Mouse (Mus musculus): ENCODE measurements around the gene Olfr1044. TPM values are rescaled to one million over a fixed set of nuclear protein-coding genes. Genes with fewer than 3 reads are reported as not detected.
"Not testable (repeated sequence)": the region's sequence is repeated elsewhere in the genome, so short reads cannot be mapped to it uniquely, and the experiment has no call there.

Olfr1044 gene
- polyA plus RNA-seq (2015; fragmentation: Nextera tagmentation; extraction: Ambion mirVana): not detected in 2 replicates

- H3K4me3 ChIP-seq (ENCODE audit: low read length): no peak within 1 kb of the TSS
- H3K27ac ChIP-seq (ENCODE audit: low read depth, low read length): no peak within 1 kb of the TSS
- no peaks in the 10 kb centered on the region for H3K27me3 ChIP-seq (replicated peaks; ENCODE audit: control insufficient read depth, insufficient read depth, low read length)
- H3K9me3 ChIP-seq (ENCODE audit: control insufficient read depth, low read length): no peaks in the 10 kb centered on the region
- H3K4me2 ChIP-seq (ENCODE audit: low read length): no peak within 1 kb of the TSS
- no peaks in the 10 kb centered on the region for H3K4me1 ChIP-seq (ENCODE audit: control insufficient read depth, insufficient read depth, low read depth, low read length)
- H3K9ac ChIP-seq (ENCODE audit: low read depth, low read length): no peak within 1 kb of the TSS
- ATAC-seq: no peak
- H3K36me3 ChIP-seq (ENCODE audit: control insufficient read depth, insufficient read depth, low read length): no peaks in the 10 kb centered on the region
Measured at GRCm38 (mm10) chr2:86177720-86178119, at the start of gene Olfr1044. Olfr1044 (minus strand) TSS chr2:86177820.

GRCm38 (mm10) chr2:86219214-86219613 is 41.6 kb upstream of the Olfr1044 start, which contains the start of gene Olfr1046:
Olfr1046 (minus strand) TSS chr2:86219314.
- Histone ChIP-seq H3K4me2 (ENCODE audit: low read length) (no peak within 1 kb of the TSS), H3K27ac (ENCODE audit: low read depth, low read length) (no peak within 1 kb of the TSS), H3K4me3 (ENCODE audit: low read length) (no peak within 1 kb of the TSS), H3K36me3 (ENCODE audit: control insufficient read depth, insufficient read depth, low read length) (no peaks in the 10 kb centered on the region), H3K4me1 (ENCODE audit: control insufficient read depth, insufficient read depth, low read depth, low read length) (no peaks in the 10 kb centered on the region), H3K27me3 (replicated peaks; ENCODE audit: control insufficient read depth, insufficient read depth, low read length) (no peaks in the 10 kb centered on the region), H3K9ac (ENCODE audit: low read depth, low read length) (no peak within 1 kb of the TSS), H3K9me3 (ENCODE audit: control insufficient read depth, low read length) (no peaks in the 10 kb centered on the region)
- 63% methylated on average over 2 of the region's 2 CpGs for WGBS
- no peak for ATAC-seq

- no peak within 1 kb of the TSS for H3K4me3 ChIP-seq (ENCODE audit: low read length)
- no peaks in the 10 kb centered on the region for H3K4me1 ChIP-seq (ENCODE audit: control insufficient read depth, insufficient read depth, low read depth, low read length)
- no peak within 1 kb of the TSS for H3K4me2 ChIP-seq (ENCODE audit: low read length)
- H3K36me3 ChIP-seq (ENCODE audit: control insufficient read depth, insufficient read depth, low read length): no peaks in the 10 kb centered on the region
- H3K27me3 ChIP-seq (replicated peaks; ENCODE audit: control insufficient read depth, insufficient read depth, low read length): no peaks in the 10 kb centered on the region
- no peak for ATAC-seq
- no peak within 1 kb of the TSS for H3K9ac ChIP-seq (ENCODE audit: low read depth, low read length)
- no peaks in the 10 kb centered on the region for H3K9me3 ChIP-seq (ENCODE audit: control insufficient read depth, low read length)
- H3K27ac ChIP-seq (ENCODE audit: low read depth, low read length): no peak within 1 kb of the TSS
Measured at GRCm38 (mm10) chr2:86202909-86203308, 25.3 kb upstream of the Olfr1044 start, which contains the start of gene Olfr1045. Olfr1045 (minus strand) TSS chr2:86203009.

GRCm38 (mm10) chr2:86195863-86196262 is 18.2 kb upstream of the Olfr1044 start:
- WGBS: 50% methylated on average over 1 of the region's 1 CpGs
- H3K27me3 ChIP-seq (replicated peaks; ENCODE audit: control insufficient read depth, insufficient read depth, low read length): no peaks in the 10 kb centered on the region
- no peak overlapping the region for H3K4me2 ChIP-seq (ENCODE audit: low read length)
- no peak overlapping the region for H3K4me3 ChIP-seq (ENCODE audit: low read length)
- H3K36me3 ChIP-seq (ENCODE audit: control insufficient read depth, insufficient read depth, low read length): no peaks in the 10 kb centered on the region
- no peaks in the 10 kb centered on the region for H3K9me3 ChIP-seq (ENCODE audit: control insufficient read depth, low read length)
- H3K9ac ChIP-seq (ENCODE audit: low read depth, low read length): no peak overlapping the region
- ATAC-seq: no peak
- no peaks in the 10 kb centered on the region for H3K4me1 ChIP-seq (ENCODE audit: control insufficient read depth, insufficient read depth, low read depth, low read length)
- H3K27ac ChIP-seq (ENCODE audit: low read depth, low read length): no peak overlapping the region

GRCm38 (mm10) chr2:86185583-86185982 is 8.0 kb upstream of the Olfr1044 start, which contains the start of gene Olfr52:
Olfr52 (minus strand) TSS chr2:86185683.
- ATAC-seq: no peak

GRCm38 (mm10) chr2:86179950-86180349 is 2.3 kb upstream of the Olfr1044 start:
- WGBS: 77% methylated on average over 3 of the region's 3 CpGs
- H3K27me3 ChIP-seq (replicated peaks; ENCODE audit: control insufficient read depth, insufficient read depth, low read length): no peaks in the 10 kb centered on the region
- no peaks in the 10 kb centered on the region for H3K9me3 ChIP-seq (ENCODE audit: control insufficient read depth, low read length)
- no peak overlapping the region for H3K4me2 ChIP-seq (ENCODE audit: low read length)
- H3K4me3 ChIP-seq (ENCODE audit: low read length): no peak overlapping the region
- H3K4me1 ChIP-seq (ENCODE audit: control insufficient read depth, insufficient read depth, low read depth, low read length): no peaks in the 10 kb centered on the region
- ATAC-seq: no peak
- no peak overlapping the region for H3K27ac ChIP-seq (ENCODE audit: low read depth, low read length)
- H3K36me3 ChIP-seq (ENCODE audit: control insufficient read depth, insufficient read depth, low read length): no peaks in the 10 kb centered on the region
- no peak overlapping the region for H3K9ac ChIP-seq (ENCODE audit: low read depth, low read length)

More at GRCm38 (mm10) chr2:86185583-86185982, 8.0 kb upstream of the Olfr1044 start, which contains the start of gene Olfr52:
- Histone ChIP-seq H3K9ac (ENCODE audit: low read depth, low read length) (no peak within 1 kb of the TSS), H3K27me3 (replicated peaks; ENCODE audit: control insufficient read depth, insufficient read depth, low read length) (no peaks in the 10 kb centered on the region), H3K4me2 (ENCODE audit: low read length) (no peak within 1 kb of the TSS), H3K36me3 (ENCODE audit: control insufficient read depth, insufficient read depth, low read length) (no peaks in the 10 kb centered on the region), H3K4me1 (ENCODE audit: control insufficient read depth, insufficient read depth, low read depth, low read length) (no peaks in the 10 kb centered on the region), H3K4me3 (ENCODE audit: low read length) (no peak within 1 kb of the TSS), H3K9me3 (ENCODE audit: control insufficient read depth, low read length) (no peaks in the 10 kb centered on the region), H3K27ac (ENCODE audit: low read depth, low read length) (no peak within 1 kb of the TSS)

GRCm38 (mm10) chr2:86175422-86175821 is 2.2 kb downstream of the Olfr1044 start:
- not testable (repeated sequence) for H3K4me1 ChIP-seq (ENCODE audit: control insufficient read depth, insufficient read depth, low read depth, low read length); H3K4me3 ChIP-seq (ENCODE audit: low read length); H3K27ac ChIP-seq (ENCODE audit: low read depth, low read length); H3K9ac ChIP-seq (ENCODE audit: low read depth, low read length); H3K4me2 ChIP-seq (ENCODE audit: low read length); H3K9me3 ChIP-seq (ENCODE audit: control insufficient read depth, low read length); H3K27me3 ChIP-seq (replicated peaks; ENCODE audit: control insufficient read depth, insufficient read depth, low read length); ATAC-seq; H3K36me3 ChIP-seq (ENCODE audit: control insufficient read depth, insufficient read depth, low read length)
- 86% methylated on average over 7 of the region's 7 CpGs for WGBS

GRCm38 (mm10) chr2:86167422-86167821 is 10.2 kb downstream of the Olfr1044 start, which contains the start of gene Olfr1043:
Olfr1043 (minus strand) TSS chr2:86167522.
- H3K9ac ChIP-seq (ENCODE audit: low read depth, low read length): no peak within 1 kb of the TSS
- no peaks in the 10 kb centered on the region for H3K27me3 ChIP-seq (replicated peaks; ENCODE audit: control insufficient read depth, insufficient read depth, low read length)
- H3K36me3 ChIP-seq (ENCODE audit: control insufficient read depth, insufficient read depth, low read length): no peaks in the 10 kb centered on the region
- no peaks in the 10 kb centered on the region for H3K4me1 ChIP-seq (ENCODE audit: control insufficient read depth, insufficient read depth, low read depth, low read length)
- H3K27ac ChIP-seq (ENCODE audit: low read depth, low read length): no peak within 1 kb of the TSS
- no peaks in the 10 kb centered on the region for H3K9me3 ChIP-seq (ENCODE audit: control insufficient read depth, low read length)
- ATAC-seq: no peak
- no peak within 1 kb of the TSS for H3K4me3 ChIP-seq (ENCODE audit: low read length)
- H3K4me2 ChIP-seq (ENCODE audit: low read length): no peak within 1 kb of the TSS
- 89% methylated on average over 2 of the region's 2 CpGs for WGBS

GRCm38 (mm10) chr2:86161738-86162137 is 15.9 kb downstream of the Olfr1044 start, which contains the start of gene Olfr1042:
Olfr1042 (minus strand) TSS chr2:86161838.
- Histone ChIP-seq H3K27ac (ENCODE audit: low read depth, low read length) (no peak within 1 kb of the TSS), H3K9ac (ENCODE audit: low read depth, low read length) (no peak within 1 kb of the TSS), H3K4me1 (ENCODE audit: control insufficient read depth, insufficient read depth, low read depth, low read length) (no peaks in the 10 kb centered on the region), H3K4me2 (ENCODE audit: low read length) (no peak within 1 kb of the TSS), H3K36me3 (ENCODE audit: control insufficient read depth, insufficient read depth, low read length) (no peaks in the 10 kb centered on the region), H3K27me3 (replicated peaks; ENCODE audit: control insufficient read depth, insufficient read depth, low read length) (no peaks in the 10 kb centered on the region), H3K9me3 (ENCODE audit: control insufficient read depth, low read length) (no peaks in the 10 kb centered on the region), H3K4me3 (ENCODE audit: low read length) (no peak within 1 kb of the TSS)
- 87% methylated on average over 2 of the region's 2 CpGs for WGBS
- no peak for ATAC-seq

- Histone ChIP-seq H3K36me3 (ENCODE audit: control insufficient read depth, insufficient read depth, low read length) (no peaks in the 10 kb centered on the region), H3K9ac (ENCODE audit: low read depth, low read length) (no peak within 1 kb of the TSS), H3K4me3 (ENCODE audit: low read length) (no peak within 1 kb of the TSS), H3K9me3 (ENCODE audit: control insufficient read depth, low read length) (no peaks in the 10 kb centered on the region), H3K27me3 (replicated peaks; ENCODE audit: control insufficient read depth, insufficient read depth, low read length) (no peaks in the 10 kb centered on the region), H3K27ac (ENCODE audit: low read depth, low read length) (no peak within 1 kb of the TSS), H3K4me2 (ENCODE audit: low read length) (no peak within 1 kb of the TSS), H3K4me1 (ENCODE audit: control insufficient read depth, insufficient read depth, low read depth, low read length) (no peaks in the 10 kb centered on the region)
- ATAC-seq: no peak
- 94% methylated on average over 1 of the region's 1 CpGs for WGBS
Measured at GRCm38 (mm10) chr2:86146632-86147031, 31.0 kb downstream of the Olfr1044 start, which contains the start of gene Olfr1040. Olfr1040 (minus strand) TSS chr2:86146732.

Measured in hindbrain, embryonic 16.5 days (tissue).